Mouse (Mus musculus): ENCODE results near the gene Sipa1l1.
A peak's percentile ranks its signal among the peaks of the same experiment; 100 is the strongest.

Sipa1l1 gene

DNA sequence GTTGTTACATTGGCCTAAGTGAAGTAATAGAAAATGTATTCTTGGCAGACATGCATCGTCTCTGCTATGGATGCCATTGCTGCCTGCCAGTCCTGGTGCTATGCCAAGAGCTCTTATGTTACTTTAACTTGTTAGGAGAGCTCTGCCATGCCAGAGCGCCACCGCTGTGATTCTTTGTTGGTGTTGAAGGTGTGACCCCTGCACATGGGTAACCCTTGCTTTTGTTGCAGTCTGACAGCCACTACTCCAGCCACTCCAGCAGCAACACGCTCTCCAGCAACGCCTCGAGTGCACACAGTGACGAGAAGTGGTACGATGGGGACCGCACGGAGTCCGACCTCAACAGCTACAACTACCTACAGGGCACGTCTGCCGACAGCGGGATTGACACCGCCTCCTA is 255.7 kb downstream of the Sipa1l1 start:
- no peak for DNase-seq (ENCODE audit: low spot score in 2 of 2)

DNA sequence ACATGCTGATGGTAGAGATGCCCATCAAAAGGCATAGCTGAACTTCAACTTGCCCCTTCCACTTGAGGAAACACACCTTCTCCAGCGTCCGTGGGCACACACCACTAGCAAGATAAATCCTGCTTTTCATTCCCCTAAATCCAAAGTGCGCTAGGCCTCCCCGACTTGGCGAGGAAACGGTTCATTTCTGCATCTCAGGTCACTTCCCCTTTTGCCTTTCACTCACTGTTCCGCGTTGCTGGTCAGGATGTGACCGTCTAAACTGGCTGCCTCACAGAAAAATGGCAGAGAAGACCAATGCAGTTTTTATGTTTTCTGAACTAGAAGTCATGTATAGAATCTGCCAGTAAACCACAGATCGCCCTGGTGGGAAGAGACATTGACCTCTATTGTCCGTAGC is 256.7 kb downstream of the Sipa1l1 start:
- DNase-seq (ENCODE audit: low spot score in 2 of 2): no peak

- no peak for DNase-seq (ENCODE audit: low spot score in 2 of 2)
Measured at GRCm38 (mm10) chr12:82427416-82427815, 258.3 kb downstream of the Sipa1l1 start.

DNA sequence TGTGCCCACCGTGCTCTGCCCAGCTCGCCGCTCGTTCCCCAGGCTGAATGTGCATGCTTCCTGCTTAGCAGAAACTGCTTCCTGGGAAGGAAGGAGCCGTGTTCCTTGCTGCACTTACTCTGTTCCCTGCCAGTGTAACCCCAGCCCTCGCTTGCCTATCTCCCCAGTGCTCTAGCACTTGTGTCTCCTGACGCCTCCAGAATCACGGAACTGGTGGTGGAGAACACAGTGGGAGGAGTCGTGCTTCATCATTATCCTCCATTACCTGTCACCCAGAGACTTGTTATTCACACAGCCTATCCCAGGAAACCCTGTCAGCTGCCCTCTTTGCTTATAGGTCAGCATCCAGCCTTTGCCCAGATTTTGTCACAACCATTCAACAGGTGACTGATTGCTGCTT is 259.3 kb downstream of the Sipa1l1 start:
- no peak for DNase-seq (ENCODE audit: low spot score in 2 of 2)

GRCm38 (mm10) chr12:82433311-82433710 is 264.2 kb downstream of the Sipa1l1 start:
- DNase-seq (ENCODE audit: low spot score in 2 of 2): no peak

DNA sequence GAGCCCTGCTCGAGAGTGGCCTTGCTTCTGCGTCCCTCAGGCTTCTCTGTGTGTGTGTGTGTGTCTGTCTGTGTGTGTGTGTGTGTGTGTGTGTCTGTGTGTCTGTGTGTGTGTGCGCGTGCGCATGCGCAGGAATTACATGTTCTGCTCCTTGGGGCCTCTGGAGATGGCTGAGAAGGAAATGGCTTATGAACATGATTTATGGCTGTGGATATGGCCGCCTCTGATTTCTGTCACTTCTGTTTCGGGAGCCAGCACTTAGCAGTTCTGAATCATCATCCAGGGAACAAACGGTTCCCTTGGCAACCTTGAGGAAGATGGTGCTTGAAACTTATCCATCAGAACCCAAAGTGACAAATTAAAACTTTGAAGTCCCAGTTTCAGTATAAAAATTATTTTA is 265.5 kb downstream of the Sipa1l1 start:
- no peak for DNase-seq (ENCODE audit: low spot score in 2 of 2)

- no peak for DNase-seq (ENCODE audit: low spot score in 2 of 2)
Measured at GRCm38 (mm10) chr12:82441479-82441878, 272.4 kb downstream of the Sipa1l1 start.

DNA sequence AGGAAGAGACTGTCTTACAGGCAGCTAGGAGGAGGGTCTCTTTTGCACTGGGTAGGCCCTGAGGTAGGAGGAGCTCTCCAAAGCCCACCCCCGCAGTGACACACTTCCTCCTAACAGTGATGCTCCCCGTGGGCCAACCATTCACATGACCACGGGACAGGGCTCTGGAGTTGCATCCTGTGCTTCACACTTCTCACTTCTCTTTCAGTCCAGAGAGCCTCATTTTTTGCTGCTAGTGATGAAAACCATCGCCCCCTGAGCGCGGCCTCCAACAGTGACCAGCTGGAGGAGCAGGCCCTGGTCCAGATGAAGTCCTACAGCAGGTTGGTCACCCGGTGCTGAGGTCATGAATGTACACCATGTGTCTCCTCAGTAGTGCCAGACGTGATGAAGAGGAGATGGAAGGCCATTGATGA is 277.5 kb downstream of the Sipa1l1 start:
- no peak for DNase-seq (ENCODE audit: low spot score in 2 of 2)

DNA sequence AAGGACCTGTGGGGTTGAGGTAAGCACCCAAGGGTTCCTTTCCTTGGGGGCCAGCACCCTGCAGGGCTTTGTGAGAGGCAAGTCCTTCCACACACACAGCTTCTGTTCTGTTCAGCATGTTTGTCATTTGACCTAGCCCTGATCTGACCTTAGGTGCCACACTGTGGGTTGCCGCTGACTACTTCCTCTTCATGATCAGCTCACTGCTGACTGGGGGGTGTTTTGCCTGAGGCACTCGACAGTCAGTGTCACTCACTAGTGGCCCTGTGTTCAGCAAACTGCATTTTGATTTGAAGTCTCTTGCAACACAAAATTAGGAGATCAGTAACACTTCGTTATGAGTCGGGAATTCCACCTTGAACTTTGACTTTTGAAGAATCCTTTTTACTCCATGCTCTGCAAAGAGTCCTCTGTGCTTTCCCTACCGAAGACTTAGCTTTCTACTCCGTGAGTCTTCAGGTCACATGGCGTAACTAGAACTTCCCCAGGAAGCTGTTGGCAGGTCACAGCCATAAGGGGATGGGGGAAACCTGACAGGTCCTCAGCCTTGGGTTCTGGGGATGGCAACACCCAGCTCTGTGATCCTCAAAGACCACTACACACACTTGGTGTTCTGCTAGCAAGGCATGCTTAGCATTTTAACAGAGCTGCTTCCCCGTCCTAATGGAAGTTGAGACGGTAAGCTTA is 279.2 kb downstream of the Sipa1l1 start:
- DNase-seq (ENCODE audit: low spot score in 2 of 2): no peak

DNA sequence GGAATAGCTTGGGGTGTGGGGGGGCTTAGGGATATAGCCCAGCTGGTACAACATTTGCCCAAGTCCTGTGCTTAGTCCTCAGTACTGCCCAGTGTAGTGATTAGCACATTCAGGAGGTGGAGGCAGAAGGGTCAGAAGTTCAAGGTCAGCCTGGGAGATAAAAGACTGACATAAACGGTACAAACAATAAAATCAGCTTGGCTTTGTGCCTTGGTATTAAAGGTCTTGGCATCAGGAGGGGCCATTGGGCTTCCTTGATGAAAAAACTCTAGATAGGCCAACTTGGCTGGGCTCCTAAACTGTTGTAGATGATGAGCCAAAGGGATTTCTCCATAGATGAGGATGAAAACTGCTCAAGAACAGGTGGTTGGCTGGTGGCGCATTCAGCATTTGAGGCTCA is 283.3 kb downstream of the Sipa1l1 start:
- DNase-seq (ENCODE audit: low spot score in 2 of 2): no peak

DNA sequence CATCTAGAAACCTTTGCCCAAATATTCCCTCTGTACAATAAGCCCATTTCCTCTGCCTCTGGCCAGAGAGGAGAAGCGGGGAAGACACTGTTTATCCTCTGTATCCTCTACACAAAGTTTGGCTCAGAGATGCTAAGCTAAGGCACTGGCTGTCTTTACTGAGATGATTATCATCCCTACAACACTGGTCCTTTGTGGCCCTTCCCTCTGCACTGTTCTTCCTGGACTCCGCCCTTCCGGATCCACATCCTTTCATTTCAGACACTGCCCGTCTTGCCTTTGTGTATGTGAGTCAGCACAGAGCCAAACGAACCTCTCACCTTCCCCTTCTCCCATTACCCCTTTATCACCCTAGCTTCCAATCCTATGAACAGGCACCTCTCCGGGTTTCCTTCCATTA is 285.3 kb downstream of the Sipa1l1 start:
- no peak for DNase-seq (ENCODE audit: low spot score in 2 of 2)

GRCm38 (mm10) chr12:82455700-82456413 is 286.7 kb downstream of the Sipa1l1 start:
- no peak for DNase-seq (ENCODE audit: low spot score in 2 of 2)

GRCm38 (mm10) chr12:82456414-82456805 is 287.3 kb downstream of the Sipa1l1 start:
- DNase-seq (ENCODE audit: low spot score in 2 of 2): no peak

GRCm38 (mm10) chr12:82457609-82458008 is 288.5 kb downstream of the Sipa1l1 start:
- DNase-seq (ENCODE audit: low spot score in 2 of 2): no peak

- no peak for DNase-seq (ENCODE audit: low spot score in 2 of 2)
Measured at GRCm38 (mm10) chr12:82458017-82458416, 288.9 kb downstream of the Sipa1l1 start.

DNA sequence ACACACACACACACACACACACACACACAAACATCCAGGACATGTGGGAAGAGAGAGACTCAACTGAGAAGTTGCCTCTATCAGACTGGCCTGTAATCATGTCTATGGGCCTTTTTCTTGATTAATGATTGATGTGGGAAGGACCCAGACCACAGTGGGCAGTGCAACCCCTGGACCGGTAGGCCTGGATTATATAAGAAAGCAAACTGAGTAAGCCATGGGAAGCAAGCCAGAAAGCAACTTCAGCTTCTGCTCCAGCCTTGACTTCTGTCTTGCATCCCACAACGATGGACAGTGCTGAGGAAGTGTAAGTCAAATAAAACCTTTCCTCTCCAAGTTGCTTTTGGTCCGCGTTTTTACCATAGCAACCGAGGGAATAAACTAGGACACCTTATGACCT is 298.1 kb downstream of the Sipa1l1 start:
- no peak for DNase-seq (ENCODE audit: low spot score in 2 of 2)

DNA sequence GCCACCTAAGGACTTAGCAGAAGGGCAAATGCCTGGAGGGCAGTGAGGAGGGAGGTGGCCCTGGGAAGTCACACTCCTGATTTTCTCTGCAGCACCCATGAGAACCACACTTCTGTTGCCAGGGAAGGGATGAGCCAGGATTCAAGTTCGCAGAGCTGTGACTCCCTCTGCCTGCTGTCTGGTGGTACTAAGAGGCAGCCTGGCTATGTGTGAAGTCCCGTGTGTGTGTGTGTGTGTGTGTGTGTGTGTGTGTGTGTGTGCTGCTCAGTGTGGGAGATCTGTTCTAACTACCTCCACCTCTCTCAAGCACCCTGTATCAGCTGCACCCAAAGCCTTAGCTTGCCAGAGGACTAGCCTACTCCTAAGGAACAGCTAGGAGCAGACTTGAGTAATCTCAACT is 298.5 kb downstream of the Sipa1l1 start:
- no peak for DNase-seq (ENCODE audit: low spot score in 2 of 2)

GRCm38 (mm10) chr12:82468416-82468815 is 299.3 kb downstream of the Sipa1l1 start:
- DNase-seq (ENCODE audit: low spot score in 2 of 2): peak in 1 of 2 experiments; percentile 40

GRCm38 (mm10) chr12:82469706-82470361 is 300.7 kb downstream of the Sipa1l1 start:
- peak; percentile 84 to 89 for DNase-seq (ENCODE audit: low spot score in 2 of 2)

DNA sequence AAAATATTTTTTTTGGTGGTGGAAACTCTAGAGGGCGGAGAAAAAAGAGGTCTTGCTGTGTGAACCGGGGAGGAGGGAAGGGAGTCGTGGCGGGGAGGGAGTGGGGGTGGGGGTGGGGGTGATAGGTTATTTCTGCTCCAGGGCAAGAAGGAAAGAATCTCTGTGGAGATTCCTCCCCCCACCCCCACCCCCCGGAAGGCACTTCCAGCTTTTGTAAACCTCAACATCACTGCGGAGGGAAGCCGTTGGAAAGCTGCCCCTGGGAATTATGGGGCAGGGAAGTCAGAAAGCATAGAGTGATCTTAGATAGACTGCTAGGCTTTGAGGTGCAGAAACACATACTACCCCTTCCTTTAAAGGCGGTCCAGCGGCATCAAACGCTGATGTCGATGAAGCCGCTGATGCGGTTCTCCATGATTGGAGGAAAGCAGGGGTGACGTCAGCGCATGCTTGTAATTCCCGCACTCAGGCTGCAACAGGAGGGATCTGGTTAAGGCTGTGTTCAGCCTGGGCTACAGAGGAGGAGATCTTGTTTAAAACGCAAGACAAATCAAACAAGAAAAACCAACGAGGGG is 301.3 kb downstream of the Sipa1l1 start:
- DNase-seq (ENCODE audit: low spot score in 2 of 2): peak; percentile 59 to 81

DNA sequence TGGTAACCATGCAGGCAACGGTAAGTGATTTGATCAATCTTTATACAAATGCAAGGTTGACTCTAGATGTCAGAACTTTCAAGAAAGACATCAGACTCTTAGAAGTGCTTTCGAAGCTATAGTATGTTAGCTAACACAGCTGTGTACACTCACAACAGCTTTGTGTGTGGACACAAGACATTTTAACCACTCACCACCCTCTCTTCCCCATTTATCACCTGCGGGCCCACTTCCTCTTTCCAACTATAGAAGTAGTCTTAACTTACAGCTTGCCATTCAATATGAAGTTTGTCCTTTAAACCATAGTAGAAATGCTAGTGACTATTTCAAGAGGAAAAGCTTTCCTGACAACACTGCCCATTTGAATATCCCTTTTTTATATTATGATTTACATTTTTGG is 303.7 kb downstream of the Sipa1l1 start:
- no peak for DNase-seq (ENCODE audit: low spot score in 2 of 2)

- DNase-seq (ENCODE audit: low spot score in 2 of 2): no peak
Measured at GRCm38 (mm10) chr12:82473238-82473637, 304.1 kb downstream of the Sipa1l1 start.

GRCm38 (mm10) chr12:82474409-82474808 is 305.3 kb downstream of the Sipa1l1 start:
- no peak for DNase-seq (ENCODE audit: low spot score in 2 of 2)
